Mouse (Mus musculus) embryonic facial prominence, embryonic 10.5 days (tissue): ENCODE data around the gene Plb1. TPM values are rescaled to one million over a fixed set of nuclear protein-coding genes. Genes with fewer than 3 reads are reported as not detected.

ENCODE experiments used
- DNase-seq: peaks from one replicate; pipeline ENCODE4 v3.0.0-alpha.2; 2017; ENCODE audit warnings: low spot score
- H3K27ac ChIP-seq: fragments of 300-500 bp; sonication (generic); replicated peaks from 2 replicates; pipeline ENCODE4 v1.5.1; 2016; ENCODE audit warnings: mild to moderate bottlenecking
- H3K27me3 ChIP-seq: fragments of 300-500 bp; sonication (generic); replicated peaks from 2 replicates; pipeline ENCODE4 v1.6.1; 2016; ENCODE audit warnings: low read depth, mild to moderate bottlenecking; ENCODE audit not compliant: poor library complexity, severe bottlenecking
- H3K36me3 ChIP-seq: fragments of 300-500 bp; sonication (generic); replicated peaks from 2 replicates; pipeline ENCODE4 v1.6.1; 2016; ENCODE audit warnings: mild to moderate bottlenecking, moderate library complexity
- H3K4me1 ChIP-seq: fragments of 300-500 bp; sonication (generic); 2 replicates; pipeline ENCODE4 v1.6.1; 2016
- H3K4me3 ChIP-seq: fragments of 300-500 bp; sonication (generic); 2 replicates; pipeline ENCODE4 v1.5.1; 2016; ENCODE audit warnings: mild to moderate bottlenecking, moderate library complexity
- H3K9me3 ChIP-seq: fragments of 300-500 bp; sonication (generic); 2 replicates; pipeline ENCODE4 v1.6.1; 2016; ENCODE audit warnings: mild to moderate bottlenecking
- WGBS: fragments of 180-500 bp; shearing (Covaris S2); methylation state at CpG from one replicate; pipeline ENCODE4 v1.1.7; 2016; 5-methylcytosine and 5-hydroxymethylcytosine counted together
- polyA plus RNA-seq: library from polyadenylated mRNA; unstranded; fragments of >200 nt; fragmentation: Nextera tagmentation; extraction: Ambion mirVana; gene quantifications from 2 replicates; pipeline ENCODE4 v1.2.1, GENCODE M21; 2016

Plb1 gene
- polyA plus RNA-seq, 1 experiment from 2014 or later: 0.06 TPM

GRCm38 (mm10) chr5:32378546-32378945, 146.0 kb downstream of the Plb1 start:
- Histone ChIP-seq H3K4me1 (no peaks in the 10 kb centered on the region), H3K27ac (no peak overlapping the region; the same call in 1 of the 2 replicates), H3K9me3 (no peaks in the 10 kb centered on the region), H3K36me3 (no peaks in the 10 kb centered on the region), H3K4me3 (no peak overlapping the region), H3K27me3 (no peaks in the 10 kb centered on the region)
- WGBS: 46% methylated on average over 3 of the region's 3 CpGs
- DNase-seq: peak; percentile 11

GRCm38 (mm10) chr5:32388656-32389055, 156.1 kb downstream of the Plb1 start:
- Histone ChIP-seq H3K36me3 (no peaks in the 10 kb centered on the region), H3K27me3 (no peaks in the 10 kb centered on the region), H3K4me1 (no peaks in the 10 kb centered on the region), H3K27ac (no peak overlapping the region), H3K4me3 (no peak overlapping the region), H3K9me3 (no peaks in the 10 kb centered on the region)
- DNase-seq: no peak

- Histone ChIP-seq H3K4me1 (0 out of 2 replicates have a peak, but pooled peaks cover 7% of the 10 kb centered on the region), H3K4me3 (no peak overlapping the region), H3K27me3 (no peaks in the 10 kb centered on the region), H3K9me3 (no peaks in the 10 kb centered on the region), H3K27ac (no peak overlapping the region), H3K36me3 (no peaks in the 10 kb centered on the region)
- 84% methylated on average over 5 of the region's 5 CpGs for WGBS
- DNase-seq: no peak
Observed at GRCm38 (mm10) chr5:32390295-32390694, 157.8 kb downstream of the Plb1 start.

GRCm38 (mm10) chr5:32392281-32392680, 159.8 kb downstream of the Plb1 start:
- Histone ChIP-seq H3K4me1 (0 out of 2 replicates have a peak, but pooled peaks cover 10% of the 10 kb centered on the region), H3K27me3 (no peaks in the 10 kb centered on the region), H3K27ac (no peak overlapping the region), H3K9me3 (no peaks in the 10 kb centered on the region), H3K36me3 (no peaks in the 10 kb centered on the region), H3K4me3 (no peak overlapping the region)
- DNase-seq: no peak

- H3K9me3 ChIP-seq: no peaks in the 10 kb centered on the region
- peaks cover 22% of the 10 kb centered on the region for H3K4me1 ChIP-seq
- no peak overlapping the region for H3K4me3 ChIP-seq
- no peak overlapping the region for H3K27ac ChIP-seq
- H3K27me3 ChIP-seq: no peaks in the 10 kb centered on the region
- no peak for DNase-seq
- no peaks in the 10 kb centered on the region for H3K36me3 ChIP-seq
- WGBS: 79% methylated on average over 3 of the region's 3 CpGs
Observed at GRCm38 (mm10) chr5:32394586-32394985, 162.1 kb downstream of the Plb1 start.

GRCm38 (mm10) chr5:32395101-32395892, 162.8 kb downstream of the Plb1 start:
- WGBS: 73% methylated on average over 9 of the region's 9 CpGs
- H3K27me3 ChIP-seq: no peaks in the 10 kb centered on the region
- peaks cover 22% of the 10 kb centered on the region for H3K4me1 ChIP-seq
- no peak overlapping the region for H3K27ac ChIP-seq
- H3K4me3 ChIP-seq: no peak overlapping the region
- no peaks in the 10 kb centered on the region for H3K36me3 ChIP-seq
- no peaks in the 10 kb centered on the region for H3K9me3 ChIP-seq
- DNase-seq: no peak

- WGBS: 77% methylated on average over 3 of the region's 3 CpGs
- H3K4me1 ChIP-seq: peaks cover 22% of the 10 kb centered on the region
- no peaks in the 10 kb centered on the region for H3K9me3 ChIP-seq
- no peaks in the 10 kb centered on the region for H3K27me3 ChIP-seq
- no peak overlapping the region for H3K4me3 ChIP-seq
- no peaks in the 10 kb centered on the region for H3K36me3 ChIP-seq
- no peak overlapping the region for H3K27ac ChIP-seq
- peak; percentile 22 for DNase-seq
Observed at GRCm38 (mm10) chr5:32397719-32398118, 165.2 kb downstream of the Plb1 start.

GRCm38 (mm10) chr5:32400926-32401325, 168.4 kb downstream of the Plb1 start:
- H3K27me3 ChIP-seq: no peaks in the 10 kb centered on the region
- H3K9me3 ChIP-seq: no peaks in the 10 kb centered on the region
- DNase-seq: no peak
- H3K36me3 ChIP-seq: no peaks in the 10 kb centered on the region
- H3K4me3 ChIP-seq: no peak overlapping the region
- WGBS: 87% methylated on average over 2 of the region's 2 CpGs
- H3K27ac ChIP-seq: no peak overlapping the region
- H3K4me1 ChIP-seq: peaks cover 19% of the 10 kb centered on the region

GRCm38 (mm10) chr5:32403082-32403953, 170.8 kb downstream of the Plb1 start:
- H3K9me3 ChIP-seq: no peaks in the 10 kb centered on the region
- no peaks in the 10 kb centered on the region for H3K36me3 ChIP-seq
- H3K27ac ChIP-seq: no peak overlapping the region
- H3K27me3 ChIP-seq: no peaks in the 10 kb centered on the region
- DNase-seq: no peak
- WGBS: 74% methylated on average over 9 of the region's 9 CpGs
- H3K4me3 ChIP-seq: no peak overlapping the region
- peaks cover 10% of the 10 kb centered on the region for H3K4me1 ChIP-seq

GRCm38 (mm10) chr5:32405199-32405855, 172.8 kb downstream of the Plb1 start:
- Histone ChIP-seq H3K4me1 (peaks cover 7% of the 10 kb centered on the region; the same call in 1 of the 2 replicates), H3K27ac (no peak overlapping the region), H3K36me3 (no peaks in the 10 kb centered on the region), H3K4me3 (no peak overlapping the region), H3K27me3 (no peaks in the 10 kb centered on the region), H3K9me3 (no peaks in the 10 kb centered on the region)
- WGBS: 53% methylated on average over 4 of the region's 4 CpGs
- no peak for DNase-seq

- Histone ChIP-seq H3K4me1 (peaks cover 22% of the 10 kb centered on the region), H3K36me3 (no peaks in the 10 kb centered on the region), H3K9me3 (no peaks in the 10 kb centered on the region), H3K27ac (no peak overlapping the region), H3K4me3 (no peak overlapping the region), H3K27me3 (no peaks in the 10 kb centered on the region)
- no peak for DNase-seq
- WGBS: 73% methylated on average over 1 of the region's 1 CpGs
Observed at GRCm38 (mm10) chr5:32408771-32409170, 176.3 kb downstream of the Plb1 start.

- no peaks in the 10 kb centered on the region for H3K27me3 ChIP-seq
- H3K36me3 ChIP-seq: no peaks in the 10 kb centered on the region
- no peak overlapping the region for H3K4me3 ChIP-seq
- DNase-seq: no peak
- 83% methylated on average over 2 of the region's 2 CpGs for WGBS
- no peak overlapping the region for H3K27ac ChIP-seq
- H3K9me3 ChIP-seq: no peaks in the 10 kb centered on the region
- peaks cover 25% of the 10 kb centered on the region for H3K4me1 ChIP-seq
Observed at GRCm38 (mm10) chr5:32409747-32410146, 177.2 kb downstream of the Plb1 start.
